Mouse (Mus musculus) hindbrain, embryonic 10.5 days (tissue): ENCODE measurements around the gene Fam178b. TPM values are rescaled to one million over a fixed set of nuclear protein-coding genes. Genes with fewer than 3 reads are reported as not detected.

Experiments
- DNase-seq: peaks from one replicate; pipeline ENCODE4 v3.0.0-alpha.2; 2017; ENCODE audit warnings: low spot score
- H3K27ac ChIP-seq: fragments of 300-500 bp; sonication (generic); 2 replicates; pipeline ENCODE4 v1.5.1; 2016; ENCODE audit warnings: mild to moderate bottlenecking, moderate library complexity
- H3K27me3 ChIP-seq: fragments of 300-500 bp; sonication (generic); 2 replicates; pipeline ENCODE4 v1.6.1; 2016; ENCODE audit warnings: mild to moderate bottlenecking; ENCODE audit not compliant: poor library complexity, insufficient read depth, severe bottlenecking
- H3K36me3 ChIP-seq: fragments of 300-500 bp; sonication (generic); 2 replicates; pipeline ENCODE4 v1.6.1; 2016; ENCODE audit warnings: mild to moderate bottlenecking, moderate library complexity
- H3K4me1 ChIP-seq: fragments of 300-500 bp; sonication (generic); replicated peaks from 2 replicates; pipeline ENCODE4 v1.6.1; 2016; ENCODE audit warnings: mild to moderate bottlenecking
- H3K4me3 ChIP-seq: fragments of 300-500 bp; sonication (generic); 2 replicates; pipeline ENCODE4 v1.5.1; 2016; ENCODE audit warnings: mild to moderate bottlenecking, moderate library complexity
- H3K9me3 ChIP-seq: fragments of 300-500 bp; sonication (generic); 2 replicates; pipeline ENCODE4 v1.6.1; 2016; ENCODE audit warnings: mild to moderate bottlenecking, moderate library complexity
- WGBS: fragments of 180-500 bp; shearing (Covaris S2); methylation state at CpG from one replicate; pipeline ENCODE4 v1.1.7; 2016; 5-methylcytosine and 5-hydroxymethylcytosine counted together
- polyA plus RNA-seq: library from polyadenylated mRNA; unstranded; fragments of >200 nt; fragmentation: Nextera tagmentation; extraction: Ambion mirVana; gene quantifications from 2 replicates; pipeline ENCODE4 v1.2.1, GENCODE M21; 2016

The Fam178b gene
- polyA plus RNA-seq, 1 experiment from 2014 or later: 0.42 TPM

DNA sequence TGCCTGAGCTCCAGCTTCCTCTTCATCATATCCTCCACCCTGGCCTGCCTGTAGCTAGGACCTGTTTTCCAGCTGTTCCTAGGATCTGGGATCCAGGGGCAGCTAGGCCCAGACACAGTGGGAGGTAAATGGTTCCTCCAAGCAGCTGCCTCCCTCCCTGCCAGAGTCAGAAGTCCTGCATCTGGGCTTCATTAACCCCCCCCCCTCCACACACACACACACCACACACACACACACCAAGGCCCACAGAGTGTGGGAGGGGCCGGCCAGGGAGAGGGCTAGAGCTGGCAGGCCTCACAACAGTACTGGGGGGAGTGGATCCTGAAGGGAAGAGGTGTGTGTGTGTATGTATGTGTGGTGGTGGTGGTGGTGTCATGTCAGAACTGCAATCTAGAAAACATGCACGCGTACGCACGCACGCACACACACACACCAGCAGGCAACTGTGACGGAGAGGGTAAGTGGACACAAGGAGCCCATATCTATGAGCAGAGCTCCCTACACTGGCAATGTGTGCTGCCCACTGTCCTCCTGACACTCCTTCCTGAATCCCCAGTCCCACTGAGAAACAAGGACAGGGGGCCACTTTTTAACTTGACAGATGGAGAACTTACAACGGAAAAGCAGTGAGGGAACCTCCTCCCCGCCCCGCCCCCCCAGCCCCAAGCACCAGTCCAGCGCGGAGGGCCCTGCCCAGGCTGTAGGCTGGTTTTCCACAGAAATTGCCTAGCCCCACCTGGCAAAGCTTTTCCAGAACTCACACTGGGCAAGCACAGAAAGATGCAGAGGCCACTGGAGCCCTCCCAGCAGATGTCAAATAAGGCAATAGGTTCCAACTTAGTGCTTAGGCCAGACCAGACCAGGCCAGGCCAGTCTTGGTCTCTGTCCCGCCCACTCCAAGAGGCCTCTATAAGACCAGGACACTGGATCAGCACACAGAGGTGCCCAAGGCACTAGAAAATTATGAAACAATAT lies 94.2 kb downstream of the Fam178b start:
- no peaks in the 10 kb centered on the region for H3K9me3 ChIP-seq
- no peaks in the 10 kb centered on the region for H3K36me3 ChIP-seq
- 61% methylated on average over 13 of the region's 13 CpGs for WGBS
- H3K4me1 ChIP-seq: peaks cover 77% of the 10 kb centered on the region
- no peaks in the 10 kb centered on the region for H3K27me3 ChIP-seq
- peak; percentile 67 for DNase-seq
- H3K4me3 ChIP-seq: no peak overlapping the region
- H3K27ac ChIP-seq: peak overlapping the region; percentile 79

- Histone ChIP-seq H3K9me3 (no peaks in the 10 kb centered on the region), H3K27ac (peak overlapping the region; percentile 79; the same call in 1 of the 2 replicates), H3K4me1 (peaks cover 76% of the 10 kb centered on the region), H3K4me3 (no peak overlapping the region), H3K27me3 (no peaks in the 10 kb centered on the region), H3K36me3 (no peaks in the 10 kb centered on the region)
- DNase-seq: no peak
- WGBS: 88% methylated on average over 6 of the region's 6 CpGs
These were observed 95.1 kb downstream of the Fam178b start for GRCm38 (mm10) chr1:36587860-36588259.

- no peaks in the 10 kb centered on the region for H3K9me3 ChIP-seq
- no peak overlapping the region for H3K4me3 ChIP-seq
- no peak for DNase-seq
- 40% methylated on average over 4 of the region's 4 CpGs for WGBS
- peaks cover 4% of the 10 kb centered on the region for H3K27me3 ChIP-seq
- peaks cover 74% of the 10 kb centered on the region for H3K4me1 ChIP-seq
- no peaks in the 10 kb centered on the region for H3K36me3 ChIP-seq
- peak overlapping the region; percentile 79 for H3K27ac ChIP-seq
These were observed 96.7 kb downstream of the Fam178b start for GRCm38 (mm10) chr1:36586288-36586687.

GRCm38 (mm10) chr1:36583408-36584116 lies 99.4 kb downstream of the Fam178b start:
- Histone ChIP-seq H3K36me3 (no peaks in the 10 kb centered on the region), H3K4me1 (peaks cover 71% of the 10 kb centered on the region), H3K27ac (peak overlapping the region; percentile 31), H3K27me3 (peaks cover 4% of the 10 kb centered on the region), H3K9me3 (no peaks in the 10 kb centered on the region), H3K4me3 (no peak overlapping the region)
- WGBS: 79% methylated on average over 8 of the region's 8 CpGs
- DNase-seq: no peak

GRCm38 (mm10) chr1:36582211-36582610 lies 100.8 kb downstream of the Fam178b start:
- Histone ChIP-seq H3K36me3 (no peaks in the 10 kb centered on the region), H3K4me3 (no peak overlapping the region), H3K27ac (peak overlapping the region; percentile 16; the same call in 1 of the 2 replicates), H3K4me1 (peaks cover 61% of the 10 kb centered on the region), H3K9me3 (no peaks in the 10 kb centered on the region), H3K27me3 (peaks cover 4% of the 10 kb centered on the region)
- 75% methylated on average over 8 of the region's 8 CpGs for WGBS
- DNase-seq: no peak

- H3K27ac ChIP-seq: peak overlapping the region; percentile 90
- DNase-seq: no peak
- H3K9me3 ChIP-seq: no peaks in the 10 kb centered on the region
- WGBS: 78% methylated on average over 5 of the region's 5 CpGs
- peaks cover 4% of the 10 kb centered on the region for H3K27me3 ChIP-seq
- no peaks in the 10 kb centered on the region for H3K36me3 ChIP-seq
- H3K4me3 ChIP-seq: no peak overlapping the region
- H3K4me1 ChIP-seq: peaks cover 61% of the 10 kb centered on the region
These were observed 101.7 kb downstream of the Fam178b start for GRCm38 (mm10) chr1:36581260-36581659.

- H3K9me3 ChIP-seq: no peaks in the 10 kb centered on the region
- H3K27me3 ChIP-seq: peaks cover 4% of the 10 kb centered on the region
- WGBS: 3% methylated on average over 17 of the region's 17 CpGs
- peak; percentile 72 for DNase-seq
- no peaks in the 10 kb centered on the region for H3K36me3 ChIP-seq
- peak overlapping the region; percentile 90 for H3K27ac ChIP-seq
- peaks cover 61% of the 10 kb centered on the region for H3K4me1 ChIP-seq
- peak overlapping the region; percentile 37 for H3K4me3 ChIP-seq
These were observed 102.4 kb downstream of the Fam178b start for GRCm38 (mm10) chr1:36580384-36581207.

- no peaks in the 10 kb centered on the region for H3K36me3 ChIP-seq
- 22% methylated on average over 6 of the region's 6 CpGs for WGBS
- no peaks in the 10 kb centered on the region for H3K9me3 ChIP-seq
- H3K27me3 ChIP-seq: peaks cover 4% of the 10 kb centered on the region
- peak overlapping the region; percentile 90 for H3K27ac ChIP-seq
- peaks cover 65% of the 10 kb centered on the region for H3K4me1 ChIP-seq
- H3K4me3 ChIP-seq: peak overlapping the region; percentile 37
- DNase-seq: no peak
These were observed 103.0 kb downstream of the Fam178b start for GRCm38 (mm10) chr1:36579974-36580383.

- no peak for DNase-seq
- Histone ChIP-seq H3K36me3 (no peaks in the 10 kb centered on the region), H3K4me1 (peaks cover 80% of the 10 kb centered on the region), H3K27me3 (peaks cover 3% of the 10 kb centered on the region), H3K4me3 (no peak overlapping the region), H3K27ac (peak overlapping the region; percentile 57), H3K9me3 (no peaks in the 10 kb centered on the region)
- WGBS: 72% methylated on average over 6 of the region's 6 CpGs
These were observed 105.8 kb downstream of the Fam178b start for GRCm38 (mm10) chr1:36576991-36577675.

DNA sequence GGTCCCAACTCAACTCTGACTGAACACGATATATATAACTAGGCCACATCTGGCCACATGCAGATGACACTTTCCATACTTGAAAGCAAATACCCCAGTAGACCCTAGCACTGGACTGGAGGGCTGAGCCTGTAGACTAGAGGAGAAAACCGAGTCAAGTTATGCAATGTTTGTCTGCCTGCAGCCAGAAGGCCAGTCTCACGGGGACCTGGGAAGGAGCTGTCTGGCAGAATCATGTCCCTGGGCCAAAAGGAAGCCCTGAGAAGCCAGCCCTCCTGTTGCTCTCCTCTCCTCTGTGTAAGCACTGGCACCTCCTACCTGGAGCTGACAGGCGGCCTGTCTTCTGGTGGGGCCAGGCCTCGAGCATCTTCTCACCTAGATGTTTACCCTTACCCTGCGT lies 107.6 kb downstream of the Fam178b start:
- H3K4me3 ChIP-seq: no peak overlapping the region
- H3K36me3 ChIP-seq: no peaks in the 10 kb centered on the region
- WGBS: 57% methylated on average over 6 of the region's 6 CpGs
- DNase-seq: no peak
- peaks cover 74% of the 10 kb centered on the region for H3K4me1 ChIP-seq
- no peaks in the 10 kb centered on the region; the same call in 1 of the 2 replicates for H3K27me3 ChIP-seq
- H3K27ac ChIP-seq: peak overlapping the region; percentile 57; the same call in 1 of the 2 replicates
- no peaks in the 10 kb centered on the region for H3K9me3 ChIP-seq

- Histone ChIP-seq H3K27ac (peak overlapping the region; percentile 64), H3K4me1 (peaks cover 74% of the 10 kb centered on the region)
- 75% methylated on average over 5 of the region's 5 CpGs for WGBS
These were observed 108.6 kb downstream of the Fam178b start for GRCm38 (mm10) chr1:36574196-36574955.

More at GRCm38 (mm10) chr1:36574196-36574955, 108.6 kb downstream of the Fam178b start:
- Histone ChIP-seq H3K27me3 (no peaks in the 10 kb centered on the region; the same call in 1 of the 2 replicates), H3K36me3 (no peaks in the 10 kb centered on the region), H3K9me3 (no peaks in the 10 kb centered on the region), H3K4me3 (no peak overlapping the region)
- no peak for DNase-seq
